Mouse (Mus musculus) neural tube, embryonic 10.5 days (tissue): ENCODE measurements around the gene Ston1.
A peak's percentile ranks its signal among the peaks of the same experiment; 100 is the strongest.

Experiments used
- DNase-seq: peaks from one replicate; pipeline ENCODE4 v3.0.0-alpha.2; 2017; ENCODE audit warnings: low spot score; ENCODE audit errors: extremely low spot score

The Ston1 gene

GRCm38 (mm10) chr17:88587371-88587770 lies 10.1 kb upstream of the Ston1 start:
- no peak for DNase-seq

DNA sequence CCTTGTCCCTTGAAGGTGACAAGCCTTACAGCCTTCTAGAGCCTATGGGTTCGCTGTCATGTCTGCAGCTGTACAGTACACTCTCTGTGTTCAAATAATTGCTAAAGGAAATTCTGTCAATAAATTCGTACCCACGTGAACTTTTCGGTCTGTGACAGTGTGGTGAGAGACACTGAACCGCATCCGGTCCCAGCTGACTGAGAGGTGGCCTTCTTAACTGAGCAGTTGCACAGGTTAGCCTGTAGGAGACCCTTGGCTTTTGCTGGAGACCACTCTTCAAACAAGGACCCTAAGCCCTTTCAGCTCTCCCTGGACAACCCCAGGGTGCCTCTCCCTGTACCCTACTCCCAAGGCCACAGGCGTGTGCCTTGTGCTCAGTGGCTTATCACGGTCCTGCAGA lies 9.3 kb upstream of the Ston1 start:
- no peak for DNase-seq

DNA sequence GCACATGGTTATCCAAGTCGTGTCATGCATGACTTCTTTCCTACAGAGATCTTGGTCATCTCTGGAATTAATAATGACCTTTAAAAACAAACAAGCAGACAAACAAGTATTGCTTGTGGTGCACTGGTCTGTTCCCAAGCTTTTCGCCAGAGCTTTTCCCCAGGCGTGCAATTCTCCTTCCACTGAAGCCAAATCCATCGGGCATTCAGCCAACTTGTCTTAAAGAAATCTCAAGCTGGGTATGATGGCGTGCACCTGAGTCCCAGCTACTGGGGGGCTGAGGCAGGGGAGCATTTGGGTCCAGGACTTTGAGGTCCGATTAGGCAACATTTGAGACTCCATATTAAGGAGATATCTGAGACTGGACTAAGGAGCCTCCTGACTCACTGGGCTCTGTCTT lies 7.2 kb upstream of the Ston1 start:
- DNase-seq = no peak

- no peak for DNase-seq
Measured at GRCm38 (mm10) chr17:88595071-88595470, 2.4 kb upstream of the Ston1 start.

- no peak for DNase-seq
Measured at GRCm38 (mm10) chr17:88596068-88596467, 1.4 kb upstream of the Ston1 start.

DNA sequence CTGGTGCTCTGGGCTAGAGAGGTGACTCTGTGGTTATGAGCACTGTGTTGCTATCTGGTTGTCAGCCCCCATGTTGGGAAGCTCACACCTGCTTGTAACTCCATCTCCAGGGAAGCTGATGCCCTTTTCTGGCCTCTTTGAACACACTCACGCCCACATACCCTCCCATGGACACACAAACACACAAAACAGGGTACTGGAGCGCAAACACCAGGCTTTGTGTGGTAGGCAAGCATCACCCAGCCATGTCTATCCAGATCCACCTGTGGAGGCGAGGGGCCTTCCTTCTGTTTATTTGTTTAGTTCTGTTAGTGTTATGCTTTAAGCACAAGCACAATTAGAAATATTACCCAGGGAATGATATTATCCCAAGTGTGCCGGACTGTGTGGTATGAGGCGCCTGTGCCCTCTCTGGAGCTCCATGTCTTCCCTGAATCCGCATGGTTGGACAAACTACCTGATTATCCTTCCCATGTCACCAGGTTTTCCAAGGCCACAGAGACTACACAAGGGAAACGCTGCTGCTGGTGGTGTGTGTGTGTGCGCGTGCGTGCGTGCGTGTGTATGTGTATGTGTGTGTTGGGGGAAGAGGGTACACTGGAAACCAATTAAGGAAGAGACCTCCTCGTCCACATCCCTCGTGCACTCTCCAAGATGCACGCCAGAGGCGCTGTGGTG lies 801 bp upstream of the Ston1 start:
- no peak for DNase-seq

DNA sequence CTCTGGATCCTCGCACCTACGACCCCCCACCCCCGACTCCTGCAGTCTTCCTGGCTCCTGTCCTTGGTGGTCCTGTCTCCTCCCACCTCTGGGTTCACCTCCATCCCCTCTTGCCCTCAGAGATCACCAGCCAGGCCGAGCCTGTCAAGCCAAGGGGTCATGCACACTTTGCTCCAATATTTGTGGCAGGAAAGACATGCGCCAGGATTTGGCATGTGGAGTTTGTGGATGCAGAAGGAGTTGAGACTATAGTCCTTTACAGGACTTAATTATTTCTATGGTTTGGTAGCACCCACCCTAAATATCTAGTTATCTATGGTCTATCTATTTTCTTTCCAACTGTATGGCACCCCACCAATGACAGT lies 554 bp downstream of the Ston1 start:
- DNase-seq = no peak

GRCm38 (mm10) chr17:88598570-88599368 lies 1.3 kb downstream of the Ston1 start:
- DNase-seq = peak; percentile 20

DNA sequence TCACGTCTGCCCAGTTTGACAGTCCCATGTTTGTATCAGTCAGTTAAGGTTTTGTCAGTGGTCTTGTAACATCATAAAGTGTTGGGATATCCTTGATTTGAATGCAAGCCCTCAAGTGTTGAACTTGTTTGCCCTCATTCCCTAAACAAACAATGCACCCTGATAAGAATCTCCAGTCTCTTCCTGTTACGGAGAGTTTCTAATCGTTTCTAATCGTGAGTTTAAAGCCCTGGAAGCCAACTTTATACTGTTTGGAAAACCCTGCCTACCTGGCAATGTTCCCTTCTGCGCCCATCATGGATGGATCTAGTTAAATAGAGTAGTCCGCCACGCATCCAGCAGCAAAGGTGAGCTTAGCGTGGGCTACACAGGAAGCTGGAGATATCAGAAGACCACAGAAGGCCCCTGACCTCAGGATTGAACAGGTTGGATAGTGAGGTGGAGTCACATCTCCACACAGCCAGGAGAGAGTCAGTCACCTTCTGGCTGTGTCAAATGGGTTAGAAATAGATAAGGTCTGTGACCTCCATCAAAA lies 3.1 kb downstream of the Ston1 start:
- no peak for DNase-seq

- no peak for DNase-seq
Measured at GRCm38 (mm10) chr17:88603943-88604342, 6.5 kb downstream of the Ston1 start.

DNA sequence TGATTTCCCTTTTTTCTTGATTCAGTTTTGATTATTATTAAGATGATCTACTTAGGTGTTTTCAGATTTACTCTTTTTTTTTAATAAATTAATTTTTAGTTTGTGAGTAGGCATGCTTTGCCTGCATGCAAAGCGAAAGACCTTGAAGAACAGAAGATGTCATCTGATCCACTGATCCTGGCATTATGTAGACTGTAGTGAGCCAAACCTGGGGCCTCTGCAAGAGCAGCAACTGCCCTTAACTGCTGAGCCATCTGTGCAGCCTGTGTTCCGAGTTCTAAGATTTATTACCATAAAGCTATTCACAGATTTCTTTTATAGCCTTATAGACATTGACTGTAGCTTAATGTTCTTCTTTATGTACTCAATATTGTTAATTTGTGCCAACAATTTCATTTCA lies 8.6 kb downstream of the Ston1 start:
- no peak for DNase-seq

- no peak for DNase-seq
Measured at GRCm38 (mm10) chr17:88609361-88609760, 11.9 kb downstream of the Ston1 start.

DNA sequence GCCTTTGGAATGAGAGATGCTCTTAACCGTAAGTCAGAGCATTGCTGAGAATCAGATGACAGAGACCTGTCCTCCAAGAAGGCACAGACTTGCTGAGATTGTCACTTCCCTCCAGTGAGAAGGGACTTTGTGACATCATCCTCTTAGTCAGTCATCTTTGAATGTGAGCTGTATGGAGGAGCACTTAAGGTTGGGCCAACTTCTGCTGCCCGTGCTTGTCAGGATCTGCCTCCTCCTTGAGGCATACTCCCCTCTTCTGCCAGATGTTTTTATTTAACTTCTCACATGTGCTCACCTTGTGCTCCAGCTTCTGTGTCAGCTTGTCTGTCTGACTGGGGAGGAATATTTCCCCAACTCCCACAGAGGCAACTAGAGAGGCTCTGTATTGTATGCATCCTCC lies 13.6 kb downstream of the Ston1 start:
- no peak for DNase-seq

DNA sequence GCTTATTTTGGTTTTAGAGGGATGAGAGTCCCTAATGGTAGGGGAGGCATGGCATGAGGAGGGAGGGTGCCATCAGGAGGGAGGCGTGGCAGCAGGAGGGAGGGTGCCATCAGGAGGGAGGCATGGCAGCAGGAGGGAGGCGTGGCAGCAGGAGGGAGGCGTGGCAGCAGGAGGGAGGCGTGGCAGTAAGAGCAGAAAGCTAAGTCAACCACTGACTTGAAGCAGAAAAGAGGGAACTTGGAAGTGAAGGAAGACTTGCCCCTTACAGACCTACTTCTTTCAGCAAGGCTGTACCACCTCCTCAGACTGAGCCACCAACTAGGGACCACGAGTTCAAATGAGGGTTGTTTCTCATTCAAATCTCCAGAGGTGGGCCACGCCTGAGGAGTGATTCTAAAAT lies 15.7 kb downstream of the Ston1 start:
- no peak for DNase-seq

GRCm38 (mm10) chr17:88613721-88614120 lies 16.2 kb downstream of the Ston1 start:
- no peak for DNase-seq

DNA sequence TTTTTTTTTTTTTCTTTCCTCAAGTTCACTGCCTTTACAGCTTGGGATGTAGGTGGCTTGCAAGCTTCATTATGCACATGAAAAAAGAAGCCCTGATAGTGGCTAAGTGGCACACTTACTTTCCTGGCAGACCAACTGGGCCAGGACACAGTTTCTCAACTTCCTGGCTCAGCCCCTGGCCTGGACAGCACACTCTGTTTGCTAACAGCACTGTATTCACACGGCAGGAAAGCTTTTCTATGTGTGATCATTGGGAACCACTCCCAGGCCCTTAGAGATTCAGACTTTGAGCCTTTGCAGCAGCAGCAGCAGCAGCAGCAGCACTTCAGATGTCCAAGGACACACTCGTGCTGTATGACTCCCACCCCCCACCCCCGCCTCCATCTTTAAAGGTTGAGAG lies 16.8 kb downstream of the Ston1 start:
- DNase-seq = no peak

GRCm38 (mm10) chr17:88614733-88615132 lies 17.2 kb downstream of the Ston1 start:
- DNase-seq = no peak

- DNase-seq = no peak
Measured at GRCm38 (mm10) chr17:88615492-88616155, 18.1 kb downstream of the Ston1 start.

DNA sequence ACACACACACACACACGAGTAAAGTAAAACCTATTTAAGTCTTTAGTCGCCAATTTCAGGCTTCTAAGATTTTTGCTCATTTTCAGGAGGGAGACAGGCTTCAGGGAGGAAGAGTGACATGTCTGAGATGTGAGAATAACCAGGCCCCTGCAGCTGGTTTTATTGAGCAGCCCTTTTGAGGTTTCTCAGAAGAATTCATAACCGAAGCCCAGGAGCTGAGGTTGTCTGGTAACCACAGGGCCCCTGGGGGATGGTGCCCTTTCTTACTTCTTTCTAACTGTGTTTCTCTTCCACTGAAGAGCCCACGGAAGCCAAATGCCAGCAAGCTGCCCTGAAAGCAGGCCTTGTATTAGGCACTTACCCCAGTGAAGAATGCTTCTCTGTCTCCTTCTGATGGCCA lies 23.5 kb downstream of the Ston1 start:
- no peak for DNase-seq

DNA sequence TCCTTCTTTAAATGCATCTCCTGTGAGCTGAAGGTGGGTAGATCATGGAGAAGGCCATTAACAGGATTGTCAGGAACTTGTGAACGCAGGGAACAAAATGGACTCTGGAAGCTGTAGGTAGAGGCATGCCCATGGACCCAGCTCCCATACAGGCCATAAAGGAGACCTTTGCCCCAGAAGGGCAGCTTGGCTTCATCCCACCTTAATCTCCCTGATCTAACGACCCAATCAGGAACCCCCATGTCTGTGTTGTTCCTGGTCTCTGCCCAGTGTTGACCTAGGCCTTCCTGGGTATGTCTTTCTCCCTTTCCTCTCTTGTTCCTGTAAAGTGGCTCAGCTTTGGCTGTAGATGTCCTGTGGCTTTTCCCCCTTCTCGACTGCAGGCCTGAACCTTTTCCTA lies 23.9 kb downstream of the Ston1 start:
- DNase-seq = no peak

DNA sequence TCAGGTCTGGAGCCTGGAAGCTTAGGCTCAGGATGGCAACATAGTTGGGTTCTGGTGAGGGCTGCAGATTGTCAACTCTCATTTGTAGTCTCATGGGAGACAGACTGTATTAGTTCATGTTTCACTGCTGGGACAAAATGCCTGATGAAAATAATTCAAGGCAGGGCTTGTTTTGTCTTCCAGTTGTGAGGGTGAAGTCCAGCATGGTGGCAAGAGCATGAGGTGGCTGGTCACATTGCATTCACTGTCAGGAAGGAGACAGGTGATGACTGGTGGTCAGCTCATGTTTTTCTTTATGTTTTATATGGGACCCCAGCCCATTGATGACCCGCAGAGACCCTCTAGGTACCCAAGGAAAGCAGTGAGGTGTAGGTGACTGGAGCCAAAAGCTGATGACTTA lies 25.2 kb downstream of the Ston1 start:
- no peak for DNase-seq

- DNase-seq = no peak
Measured at GRCm38 (mm10) chr17:88624386-88624785, 26.9 kb downstream of the Ston1 start.
